Mouse (Mus musculus): ENCODE measurements around the gene Fgfr2. TPM values are rescaled to one million over a fixed set of nuclear protein-coding genes. Genes with fewer than 3 reads are reported as not detected.
"Not testable (repeated sequence)": the region's sequence is repeated elsewhere in the genome, so short reads cannot be mapped to it uniquely, and the experiment has no call there.

The Fgfr2 gene
- polyA plus RNA-seq, 1 experiment, result 14.7 TPM

DNA sequence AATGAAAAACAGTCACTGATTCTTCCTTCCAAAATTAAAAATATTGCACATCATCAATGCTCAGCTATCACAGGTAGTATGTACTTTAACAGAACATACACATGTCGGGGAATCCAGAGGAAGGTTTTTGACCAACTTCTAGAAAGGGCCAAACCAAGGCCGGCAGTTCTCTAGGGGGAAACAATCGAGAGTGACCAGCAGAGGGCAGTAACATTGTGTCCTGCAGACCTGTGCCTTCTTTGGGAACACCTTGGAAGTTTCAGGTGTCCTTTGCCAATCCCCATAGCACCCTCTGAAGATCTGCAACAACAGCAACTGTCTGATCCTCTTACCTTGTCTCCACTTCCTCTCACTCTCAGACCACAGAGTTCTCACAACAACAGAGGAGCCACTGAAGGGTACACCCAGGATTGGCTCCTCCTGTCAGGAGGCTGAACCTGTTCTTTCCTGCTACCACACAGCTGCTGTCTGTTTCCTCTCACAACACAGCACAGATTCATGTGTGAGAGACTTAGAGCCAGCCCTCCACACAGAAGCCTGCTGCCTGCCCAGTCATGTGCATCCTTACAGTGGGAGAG lies 2077.8 kb downstream of the Fgfr2 start:
- WGBS, result 32% methylated on average over 3 of the region's 3 CpGs
- not testable (repeated sequence) for H3K4me1 ChIP-seq (ENCODE audit: control insufficient read depth, insufficient read depth, insufficient read length, low read length); H3K27ac ChIP-seq (ENCODE audit: insufficient read depth, low read depth, low read length); H3K4me3 ChIP-seq (ENCODE audit: low read depth, low read length); H3K27me3 ChIP-seq (ENCODE audit: control insufficient read depth, insufficient read depth, low read length)
- TF ChIP-seq CTCF (IDR thresholded peaks at IDR 0.05; ENCODE audit: extremely low read depth, insufficient read length, insufficient replicate concordance, low read depth, low read length), result peak; percentile 49; the same call in 1 of the 2 replicates
- peaks cover 41% of the 10 kb centered on the region for H3K36me3 ChIP-seq (ENCODE audit: control insufficient read depth, insufficient read depth, low read length)

DNA sequence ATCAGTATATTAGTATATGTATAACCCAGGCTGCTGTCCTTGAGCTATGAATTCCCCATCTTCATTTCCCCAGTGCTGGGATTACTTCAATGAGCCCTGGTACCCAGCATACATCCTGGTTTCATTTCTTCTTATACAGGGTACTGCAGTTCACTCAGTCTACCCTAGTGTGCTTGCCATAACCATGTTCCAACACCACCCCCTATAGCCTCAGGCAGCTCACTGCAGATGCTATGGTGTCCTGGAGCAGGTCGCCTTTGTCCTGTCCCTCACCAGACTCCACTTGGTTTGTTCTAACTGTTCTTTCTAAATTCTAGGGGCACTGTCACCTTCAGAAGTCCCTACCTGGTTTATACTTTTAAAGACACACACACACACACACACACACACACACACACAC lies 2080.5 kb downstream of the Fgfr2 start:
- H3K36me3 ChIP-seq (ENCODE audit: control insufficient read depth, insufficient read depth, low read length), result peaks cover 44% of the 10 kb centered on the region
- H3K27me3 ChIP-seq (ENCODE audit: control insufficient read depth, insufficient read depth, low read length), result no peaks in the 10 kb centered on the region
- no peak overlapping the region for H3K27ac ChIP-seq (ENCODE audit: insufficient read depth, low read depth, low read length)
- H3K4me3 ChIP-seq (ENCODE audit: low read depth, low read length), result no peak overlapping the region
- TF ChIP-seq CTCF (IDR thresholded peaks at IDR 0.05; ENCODE audit: extremely low read depth, insufficient read length, insufficient replicate concordance, low read depth, low read length), result peak; percentile 31; the same call in 1 of the 2 replicates
- no peak for TF ChIP-seq POLR2A (IDR thresholded peaks at IDR 0.05; ENCODE audit: low read depth, low read length)
- 73% methylated on average over 1 of the region's 1 CpGs for WGBS
- peaks cover 5% of the 10 kb centered on the region; the same call in 1 of the 2 replicates for H3K4me1 ChIP-seq (ENCODE audit: control insufficient read depth, insufficient read depth, insufficient read length, low read length)

- WGBS, result 80% methylated on average over 8 of the region's 8 CpGs
- H3K36me3 ChIP-seq (ENCODE audit: control insufficient read depth, insufficient read depth, low read length), result peaks cover 34% of the 10 kb centered on the region
- H3K27ac ChIP-seq (ENCODE audit: insufficient read depth, low read depth, low read length); H3K27me3 ChIP-seq (ENCODE audit: control insufficient read depth, insufficient read depth, low read length); H3K4me3 ChIP-seq (ENCODE audit: low read depth, low read length): not testable (repeated sequence)
- H3K4me1 ChIP-seq (ENCODE audit: control insufficient read depth, insufficient read depth, insufficient read length, low read length), result peaks cover 11% of the 10 kb centered on the region; the same call in 1 of the 2 replicates
Observed at GRCm38 (mm10) chr7:131040760-131041159, 2082.4 kb downstream of the Fgfr2 start.

DNA sequence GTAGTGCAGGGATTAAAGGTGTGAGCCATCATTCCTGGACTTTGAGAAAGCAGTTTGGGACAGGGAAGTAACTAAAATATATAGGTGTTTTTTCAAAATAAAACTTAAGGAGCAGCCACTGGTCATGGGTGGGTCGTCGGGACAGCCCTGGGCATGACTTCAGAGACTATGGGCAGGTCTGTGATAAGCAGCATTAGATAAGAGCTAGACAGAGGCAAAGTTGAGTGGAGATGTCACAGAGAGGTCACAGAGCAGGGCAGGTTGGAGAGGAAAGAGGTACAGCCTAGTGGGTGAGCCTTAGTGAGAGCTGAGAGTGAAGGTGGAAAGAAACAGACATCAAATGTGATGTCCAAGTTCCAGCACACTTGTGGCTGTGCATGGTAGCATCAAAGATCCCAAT lies 2086.1 kb downstream of the Fgfr2 start:
- peaks cover 20% of the 10 kb centered on the region for H3K4me1 ChIP-seq (ENCODE audit: control insufficient read depth, insufficient read depth, insufficient read length, low read length)
- H3K27ac ChIP-seq (ENCODE audit: insufficient read depth, low read depth, low read length), result peak overlapping the region; percentile 13; the same call in 1 of the 2 replicates
- peaks cover 16% of the 10 kb centered on the region for H3K36me3 ChIP-seq (ENCODE audit: control insufficient read depth, insufficient read depth, low read length)
- H3K4me3 ChIP-seq (ENCODE audit: low read depth, low read length), result no peak overlapping the region
- WGBS, result 22% methylated on average over 2 of the region's 2 CpGs
- TF ChIP-seq CTCF (IDR thresholded peaks at IDR 0.05; ENCODE audit: extremely low read depth, insufficient read length, insufficient replicate concordance, low read depth, low read length), result no peak
- no peak for TF ChIP-seq POLR2A (IDR thresholded peaks at IDR 0.05; ENCODE audit: low read depth, low read length)
- H3K27me3 ChIP-seq (ENCODE audit: control insufficient read depth, insufficient read depth, low read length), result no peaks in the 10 kb centered on the region

GRCm38 (mm10) chr7:131036396-131036795 lies 2086.8 kb downstream of the Fgfr2 start:
- Histone ChIP-seq H3K27ac (ENCODE audit: insufficient read depth, low read depth, low read length) (peak overlapping the region; percentile 2; the same call in 1 of the 2 replicates), H3K4me1 (ENCODE audit: control insufficient read depth, insufficient read depth, insufficient read length, low read length) (peaks cover 23% of the 10 kb centered on the region), H3K4me3 (ENCODE audit: low read depth, low read length) (no peak overlapping the region), H3K27me3 (ENCODE audit: control insufficient read depth, insufficient read depth, low read length) (no peaks in the 10 kb centered on the region), H3K36me3 (ENCODE audit: control insufficient read depth, insufficient read depth, low read length) (peaks cover 16% of the 10 kb centered on the region)
- no peak for TF ChIP-seq POLR2A (IDR thresholded peaks at IDR 0.05; ENCODE audit: low read depth, low read length)
- no peak for TF ChIP-seq CTCF (IDR thresholded peaks at IDR 0.05; ENCODE audit: extremely low read depth, insufficient read length, insufficient replicate concordance, low read depth, low read length)
- WGBS, result 63% methylated on average over 3 of the region's 3 CpGs

GRCm38 (mm10) chr7:131031755-131032154 lies 2091.4 kb downstream of the Fgfr2 start, which contains the start of gene Dmbt1:
TSS of gene Dmbt1 (plus strand) at chr7:131032053.
- H3K4me3 ChIP-seq (ENCODE audit: low read depth, low read length), result peak within 1 kb of the TSS; percentile 63
- peaks cover 45% of the 10 kb centered on the region for H3K4me1 ChIP-seq (ENCODE audit: control insufficient read depth, insufficient read depth, insufficient read length, low read length)
- no peaks in the 10 kb centered on the region; the same call in 1 of the 2 replicates for H3K27me3 ChIP-seq (ENCODE audit: control insufficient read depth, insufficient read depth, low read length)
- peaks cover 2% of the 10 kb centered on the region; the same call in 1 of the 2 replicates for H3K36me3 ChIP-seq (ENCODE audit: control insufficient read depth, insufficient read depth, low read length)
- peak within 1 kb of the TSS; percentile 52 for H3K27ac ChIP-seq (ENCODE audit: insufficient read depth, low read depth, low read length)
- WGBS, result 22% methylated on average over 5 of the region's 5 CpGs
- TF ChIP-seq CTCF (IDR thresholded peaks at IDR 0.05; ENCODE audit: extremely low read depth, insufficient read length, insufficient replicate concordance, low read depth, low read length) (no peak), POLR2A (IDR thresholded peaks at IDR 0.05; ENCODE audit: low read depth, low read length) (no peak)

- no peak overlapping the region for H3K4me3 ChIP-seq (ENCODE audit: low read depth, low read length)
- H3K4me1 ChIP-seq (ENCODE audit: control insufficient read depth, insufficient read depth, insufficient read length, low read length), result peaks cover 57% of the 10 kb centered on the region
- H3K27me3 ChIP-seq (ENCODE audit: control insufficient read depth, insufficient read depth, low read length), result no peaks in the 10 kb centered on the region; the same call in 1 of the 2 replicates
- TF ChIP-seq POLR2A (IDR thresholded peaks at IDR 0.05; ENCODE audit: low read depth, low read length) (no peak), CTCF (IDR thresholded peaks at IDR 0.05; ENCODE audit: extremely low read depth, insufficient read length, insufficient replicate concordance, low read depth, low read length) (no peak)
- peak overlapping the region; percentile 14; the same call in 1 of the 2 replicates for H3K27ac ChIP-seq (ENCODE audit: insufficient read depth, low read depth, low read length)
- 33% methylated on average over 1 of the region's 1 CpGs for WGBS
- H3K36me3 ChIP-seq (ENCODE audit: control insufficient read depth, insufficient read depth, low read length), result no peaks in the 10 kb centered on the region
Observed at GRCm38 (mm10) chr7:131027557-131027956, 2095.6 kb downstream of the Fgfr2 start.

Data from small intestine, adult 2 months (tissue).